Mouse (Mus musculus) embryonic facial prominence, embryonic 14.5 days (tissue): ENCODE measurements around the gene Chat. TPM values are rescaled to one million over a fixed set of nuclear protein-coding genes. Genes with fewer than 3 reads are reported as not detected.
"Not testable (repeated sequence)": the region's sequence is repeated elsewhere in the genome, so short reads cannot be mapped to it uniquely, and the experiment has no call there.

Source experiments
- ATAC-seq: fragments of 200-750 bp; cut with Nextera tagmentation; 2 replicates; pipeline ENCODE4 v1.8.0; 2017; ENCODE audit warnings: low read depth, moderate number of reproducible peaks, moderate TSS enrichment
- DNase-seq: peaks from one replicate; pipeline ENCODE4 v3.0.0-alpha.2; 2015; ENCODE audit warnings: low spot score
- H3K27ac ChIP-seq: fragments of 300-500 bp; sonication (generic); replicated peaks from 2 replicates; pipeline ENCODE4 v1.5.1; 2014; ENCODE audit warnings: low read depth, mild to moderate bottlenecking, low read length, moderate library complexity
- H3K27me3 ChIP-seq: fragments of 300-500 bp; sonication (generic); replicated peaks from 2 replicates; pipeline ENCODE4 v1.6.1; 2014; ENCODE audit warnings: low read length; ENCODE audit not compliant: control insufficient read depth, insufficient read depth
- H3K36me3 ChIP-seq: fragments of 300-500 bp; sonication (generic); 2 replicates; pipeline ENCODE4 v1.6.1; 2014; ENCODE audit warnings: low read length, mixed read lengths; ENCODE audit not compliant: control insufficient read depth, insufficient read depth
- H3K4me1 ChIP-seq: fragments of 300-500 bp; sonication (generic); 2 replicates; pipeline ENCODE4 v1.6.1; 2014; ENCODE audit warnings: antibody characterized with exemption, low read length; ENCODE audit not compliant: control insufficient read depth, insufficient read depth
- H3K4me2 ChIP-seq: fragments of 300-500 bp; sonication (generic); 2 replicates; pipeline ENCODE4 v1.6.1; 2014; ENCODE audit warnings: low read depth, mild to moderate bottlenecking, low read length, moderate library complexity, mixed read lengths
- H3K4me3 ChIP-seq: fragments of 300-500 bp; sonication (generic); 2 replicates; pipeline ENCODE4 v1.5.1; 2014; ENCODE audit warnings: low read depth, mild to moderate bottlenecking, low read length
- H3K9ac ChIP-seq: fragments of 300-500 bp; sonication (generic); 2 replicates; pipeline ENCODE4 v1.6.1; 2014; ENCODE audit warnings: low read depth, mild to moderate bottlenecking, low read length, moderate library complexity, mixed read lengths
- H3K9me3 ChIP-seq: fragments of 300-500 bp; sonication (generic); 2 replicates; pipeline ENCODE4 v1.6.1; 2016; ENCODE audit warnings: low read length; ENCODE audit not compliant: control insufficient read depth
- WGBS: fragments of 180-500 bp; shearing (Covaris S2); extraction: QIAGEN DNeasy Blood & Tissue Kit; methylation state at CpG from one replicate; pipeline ENCODE4 v1.1.7; 2014; 5-methylcytosine and 5-hydroxymethylcytosine counted together
- polyA plus RNA-seq: library from polyadenylated mRNA; unstranded; fragments of >200 nt; fragmentation: Nextera tagmentation; extraction: Ambion mirVana; gene quantifications from 2 replicates; pipeline ENCODE4 v1.2.1, GENCODE M21; 2014

The Chat gene
- polyA plus RNA-seq, 1 experiment from 2014 or later, result not detected

GRCm38 (mm10) chr14:32439316-32439715 lies 26.5 kb downstream of the Chat start:
- Histone ChIP-seq H3K4me3 (no peak overlapping the region), H3K9me3 (no peaks in the 10 kb centered on the region), H3K36me3 (no peaks in the 10 kb centered on the region), H3K9ac (no peak overlapping the region), H3K4me1 (no peaks in the 10 kb centered on the region), H3K27ac (no peak overlapping the region), H3K27me3 (no peaks in the 10 kb centered on the region; the same call in 1 of the 2 replicates), H3K4me2 (no peak overlapping the region)
- WGBS, result 80% methylated on average over 5 of the region's 5 CpGs
- DNase-seq (no peak), ATAC-seq (no peak)

DNA sequence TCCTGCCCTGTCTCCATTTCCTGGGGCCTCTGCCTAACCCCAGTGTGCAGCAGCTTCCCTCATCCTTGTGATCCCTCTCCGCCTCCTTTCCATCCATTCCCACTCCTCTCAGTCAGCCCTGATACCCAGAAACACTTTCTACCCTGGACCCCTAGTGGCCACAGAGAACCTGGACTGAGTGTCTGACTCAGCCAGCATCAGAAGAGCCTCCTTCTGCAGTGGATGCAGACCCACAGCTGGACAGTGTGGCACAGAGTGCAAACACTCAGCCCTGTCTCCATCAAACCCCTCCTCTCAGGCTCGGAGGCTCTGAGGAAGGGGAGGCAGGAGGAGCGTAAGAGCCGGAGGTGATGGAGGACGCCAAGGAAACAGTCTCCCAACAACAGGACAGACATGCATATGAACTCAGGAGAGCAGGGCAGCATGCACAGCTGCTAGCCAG lies 28.4 kb downstream of the Chat start:
- H3K27ac ChIP-seq, result no peak overlapping the region
- no peak overlapping the region for H3K4me2 ChIP-seq
- ATAC-seq, result no peak
- H3K4me3 ChIP-seq, result no peak overlapping the region
- H3K4me1 ChIP-seq, result no peaks in the 10 kb centered on the region
- DNase-seq, result peak; percentile 17
- H3K9ac ChIP-seq, result no peak overlapping the region
- no peaks in the 10 kb centered on the region for H3K36me3 ChIP-seq
- no peaks in the 10 kb centered on the region; the same call in 1 of the 2 replicates for H3K27me3 ChIP-seq
- WGBS, result 26% methylated on average over 5 of the region's 5 CpGs
- no peaks in the 10 kb centered on the region for H3K9me3 ChIP-seq

DNA sequence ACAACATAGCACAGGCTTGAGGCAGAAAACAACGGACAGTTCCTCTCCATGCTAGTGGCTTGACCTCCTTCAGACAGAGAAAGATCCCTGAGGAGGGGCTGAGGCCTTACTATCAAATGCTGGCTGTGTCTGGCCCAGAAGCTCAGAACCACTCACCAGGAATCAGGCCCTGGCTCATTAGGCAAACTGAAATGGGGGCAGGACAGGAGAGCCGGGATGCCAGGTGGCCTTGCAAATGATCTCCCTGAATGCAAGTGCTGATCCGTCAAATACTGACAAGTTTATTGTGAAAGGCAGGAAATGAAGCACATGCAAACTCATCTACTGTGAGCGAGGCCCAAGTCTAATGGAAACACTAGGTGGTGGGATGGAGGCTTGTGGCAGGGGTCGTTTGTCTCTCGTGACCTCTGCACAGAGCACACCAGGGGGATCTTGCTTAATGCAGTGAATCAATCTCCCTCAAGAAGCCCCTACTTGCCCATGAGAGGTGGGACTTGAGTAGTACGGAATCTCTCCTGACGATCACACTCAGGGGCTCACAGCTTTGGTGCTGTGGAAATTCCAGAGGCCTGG lies 36.7 kb downstream of the Chat start:
- ATAC-seq, result no peak; the same call in 1 of the 2 replicates
- no peaks in the 10 kb centered on the region for H3K9me3 ChIP-seq
- DNase-seq, result peak; percentile 5
- H3K9ac ChIP-seq, result no peak overlapping the region
- H3K4me3 ChIP-seq, result no peak overlapping the region
- no peaks in the 10 kb centered on the region for H3K27me3 ChIP-seq
- H3K4me2 ChIP-seq, result no peak overlapping the region
- H3K27ac ChIP-seq, result no peak overlapping the region
- H3K4me1 ChIP-seq, result no peaks in the 10 kb centered on the region
- no peaks in the 10 kb centered on the region for H3K36me3 ChIP-seq
- WGBS, result 45% methylated on average over 7 of the region's 8 CpGs

DNA sequence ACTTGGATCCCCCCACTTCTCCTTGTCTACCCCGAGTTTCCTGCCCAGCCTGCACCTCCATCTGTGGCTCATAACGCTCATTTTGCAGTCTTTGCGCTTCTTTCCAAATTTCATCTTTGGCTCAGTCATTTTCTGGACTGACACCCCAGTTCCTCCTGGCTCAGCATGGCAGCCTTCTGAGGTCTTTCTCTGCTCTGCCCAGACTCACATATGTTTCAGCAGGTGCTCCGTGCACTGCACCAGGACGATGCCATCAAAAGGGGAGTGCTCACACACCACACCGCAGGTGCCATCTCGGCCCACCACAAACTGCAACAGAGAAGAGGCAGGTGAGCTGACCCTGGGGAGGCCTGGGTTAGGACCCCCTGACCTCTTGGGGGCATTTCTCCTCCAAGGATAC lies 41.8 kb downstream of the Chat start:
- ATAC-seq (no peak), DNase-seq (no peak)
- Histone ChIP-seq H3K9ac (no peak overlapping the region), H3K9me3 (no peaks in the 10 kb centered on the region), H3K27me3 (no peaks in the 10 kb centered on the region), H3K36me3 (no peaks in the 10 kb centered on the region), H3K4me3 (no peak overlapping the region), H3K27ac (no peak overlapping the region), H3K4me2 (no peak overlapping the region), H3K4me1 (no peaks in the 10 kb centered on the region)
- WGBS, result 83% methylated on average over 7 of the region's 7 CpGs

DNA sequence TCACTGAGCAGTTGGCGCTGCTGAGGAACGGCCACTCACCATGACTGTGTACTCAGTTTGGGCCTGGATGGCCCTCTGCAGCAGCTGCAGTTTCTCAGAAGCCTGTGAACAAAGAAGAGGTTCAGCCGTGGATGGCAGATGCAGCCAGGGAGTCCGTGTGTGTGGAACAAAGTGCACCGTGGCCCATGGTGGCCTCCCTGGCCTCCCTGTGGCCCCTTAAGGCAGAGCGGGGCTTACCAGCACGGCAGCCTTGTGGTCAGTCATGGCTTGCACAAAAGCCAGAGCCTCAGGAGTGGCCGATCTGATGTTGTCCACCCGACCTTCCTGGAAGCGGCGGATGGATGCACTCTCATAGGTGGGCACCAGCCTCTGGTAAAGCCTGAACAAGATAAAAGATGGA lies 47.0 kb downstream of the Chat start:
- DNase-seq, result no peak
- H3K27ac ChIP-seq, result no peak overlapping the region
- no peaks in the 10 kb centered on the region for H3K9me3 ChIP-seq
- H3K36me3 ChIP-seq, result no peaks in the 10 kb centered on the region
- no peak overlapping the region for H3K4me3 ChIP-seq
- H3K27me3 ChIP-seq, result no peaks in the 10 kb centered on the region
- ATAC-seq, result no peak
- H3K4me1 ChIP-seq, result no peaks in the 10 kb centered on the region
- H3K9ac ChIP-seq, result no peak overlapping the region
- no peak overlapping the region for H3K4me2 ChIP-seq
- 83% methylated on average over 11 of the region's 11 CpGs for WGBS

DNA sequence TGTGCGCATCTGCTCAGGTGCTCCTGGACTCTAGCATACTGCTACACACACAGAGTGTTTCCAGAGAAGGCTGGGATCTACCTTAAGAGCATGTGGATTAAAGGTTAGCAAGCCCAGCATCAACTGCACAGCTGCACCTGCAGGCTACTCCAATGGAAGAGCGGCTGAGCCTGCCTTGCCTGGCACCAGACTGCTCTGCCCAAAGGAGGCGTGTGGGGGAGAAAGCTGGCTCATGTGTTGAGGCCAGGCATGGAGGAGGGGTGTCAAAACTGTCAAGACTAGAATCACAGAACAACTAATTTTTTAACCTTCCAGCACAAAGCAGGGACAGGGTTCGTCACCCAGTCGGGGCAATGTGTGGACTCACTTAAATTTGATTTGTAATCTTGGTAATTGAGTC lies 53.7 kb downstream of the Chat start:
- no peak overlapping the region for H3K27ac ChIP-seq
- H3K4me3 ChIP-seq, result no peak overlapping the region
- H3K9me3 ChIP-seq, result no peaks in the 10 kb centered on the region
- 79% methylated on average over 5 of the region's 5 CpGs for WGBS
- no peaks in the 10 kb centered on the region for H3K36me3 ChIP-seq
- no peaks in the 10 kb centered on the region for H3K4me1 ChIP-seq
- ATAC-seq, result no peak
- H3K4me2 ChIP-seq, result no peak overlapping the region
- no peaks in the 10 kb centered on the region for H3K27me3 ChIP-seq
- no peak overlapping the region for H3K9ac ChIP-seq
- DNase-seq, result no peak

- H3K4me3 ChIP-seq, result no peak overlapping the region
- ATAC-seq (no peak), DNase-seq (no peak)
- H3K27me3 ChIP-seq, result no peaks in the 10 kb centered on the region
- no peak overlapping the region for H3K27ac ChIP-seq
- H3K9me3 ChIP-seq, result no peaks in the 10 kb centered on the region
- no peak overlapping the region for H3K9ac ChIP-seq
- WGBS, result 64% methylated on average over 5 of the region's 5 CpGs
- H3K36me3 ChIP-seq, result no peaks in the 10 kb centered on the region
- no peaks in the 10 kb centered on the region for H3K4me1 ChIP-seq
- no peak overlapping the region for H3K4me2 ChIP-seq
These were observed 55.7 kb downstream of the Chat start for GRCm38 (mm10) chr14:32410084-32410483.

GRCm38 (mm10) chr14:32405399-32405798 lies 60.4 kb downstream of the Chat start:
- H3K27ac ChIP-seq, DNase-seq, H3K4me3 ChIP-seq, H3K9ac ChIP-seq, H3K4me2 ChIP-seq, H3K27me3 ChIP-seq, H3K4me1 ChIP-seq, H3K9me3 ChIP-seq, H3K36me3 ChIP-seq, ATAC-seq: not testable (repeated sequence)
- 33% methylated on average over 1 of the region's 1 CpGs for WGBS

DNA sequence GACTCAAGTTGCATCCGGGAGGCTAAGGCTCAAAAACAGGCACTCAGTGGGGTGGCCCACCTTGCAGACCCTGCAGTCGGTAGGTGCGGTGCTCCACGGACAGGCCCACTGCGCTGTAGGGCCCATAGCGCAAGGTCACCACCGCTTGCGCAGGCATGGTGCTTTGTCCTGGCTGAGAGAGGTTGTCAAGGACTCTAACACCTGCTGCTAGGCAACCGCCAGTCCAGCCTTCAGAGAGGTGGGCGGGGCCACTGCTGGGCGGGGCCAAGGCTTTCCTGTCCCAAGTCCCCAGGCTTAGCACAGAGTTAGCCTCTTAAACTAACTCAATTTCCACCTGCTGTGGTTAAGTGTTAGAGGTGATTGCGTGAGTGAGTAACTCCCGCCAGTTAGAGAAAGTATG lies 77.6 kb downstream of the Chat start, which contains the start of gene 1700024G13Rik:
Gene 1700024G13Rik, minus strand, starts transcription at position 196 of the 400 bp plus-strand sequence.
- no peak within 1 kb of the TSS for H3K4me3 ChIP-seq
- peak; percentile 83 for ATAC-seq
- H3K4me2 ChIP-seq, result no peak within 1 kb of the TSS
- peaks cover 5% of the 10 kb centered on the region; the same call in 1 of the 2 replicates for H3K4me1 ChIP-seq
- no peaks in the 10 kb centered on the region for H3K27me3 ChIP-seq
- WGBS, result 6% methylated on average over 11 of the region's 13 CpGs
- H3K9ac ChIP-seq, result no peak within 1 kb of the TSS
- H3K27ac ChIP-seq, result no peak within 1 kb of the TSS
- H3K36me3 ChIP-seq, result no peaks in the 10 kb centered on the region
- H3K9me3 ChIP-seq, result no peaks in the 10 kb centered on the region
- peak; percentile 75 for DNase-seq
